Mouse (Mus musculus): ENCODE results near the gene Gm20817.
"Not testable (repeated sequence)": the region's sequence is repeated elsewhere in the genome, so short reads cannot be mapped to it uniquely, and the experiment has no call there.

Gm20817 gene

GRCm38 (mm10) chrY:68832628-68833027 is at the start of gene Gm20817:
TSS of gene Gm20817 (minus strand) at chrY:68832728.
- DNase-seq (ENCODE audit: low spot score) = not testable (repeated sequence)

Measured in embryo, embryonic 10.5 days (tissue).